Mouse (Mus musculus) embryo, embryonic 9.5 days (tissue): ENCODE measurements around the gene Adtrp.

Experiments
- DNase-seq: peaks from one replicate; pipeline ENCODE4 v3.0.0-alpha.2; 2017; ENCODE audit errors: extremely low spot score

Adtrp gene

DNA sequence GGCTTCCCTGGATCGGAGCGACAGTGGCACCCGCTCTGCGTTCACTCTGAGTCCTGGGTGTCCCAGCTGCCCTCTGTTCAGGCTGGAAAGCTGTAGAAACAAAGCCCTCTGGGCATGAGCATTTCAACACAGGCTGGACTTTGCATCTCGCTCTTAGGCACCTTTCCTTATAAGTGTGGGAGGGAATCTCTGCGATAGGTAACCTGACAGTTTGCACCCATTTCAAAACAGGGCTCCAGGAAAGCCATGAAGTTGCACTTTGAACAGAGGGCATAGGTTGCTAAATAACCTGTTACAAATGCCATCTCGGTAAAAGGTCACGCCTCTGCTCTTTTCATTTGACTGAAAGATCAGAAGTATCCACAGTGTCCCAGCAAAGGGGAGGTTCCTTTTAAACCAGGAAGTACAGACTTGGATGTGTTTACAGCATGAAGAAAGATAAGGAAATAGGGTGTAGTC, 19.2 kb downstream of the Adtrp start:
- no peak for DNase-seq

- DNase-seq = no peak
These were observed 19.9 kb downstream of the Adtrp start for GRCm38 (mm10) chr13:41827581-41827980.

DNA sequence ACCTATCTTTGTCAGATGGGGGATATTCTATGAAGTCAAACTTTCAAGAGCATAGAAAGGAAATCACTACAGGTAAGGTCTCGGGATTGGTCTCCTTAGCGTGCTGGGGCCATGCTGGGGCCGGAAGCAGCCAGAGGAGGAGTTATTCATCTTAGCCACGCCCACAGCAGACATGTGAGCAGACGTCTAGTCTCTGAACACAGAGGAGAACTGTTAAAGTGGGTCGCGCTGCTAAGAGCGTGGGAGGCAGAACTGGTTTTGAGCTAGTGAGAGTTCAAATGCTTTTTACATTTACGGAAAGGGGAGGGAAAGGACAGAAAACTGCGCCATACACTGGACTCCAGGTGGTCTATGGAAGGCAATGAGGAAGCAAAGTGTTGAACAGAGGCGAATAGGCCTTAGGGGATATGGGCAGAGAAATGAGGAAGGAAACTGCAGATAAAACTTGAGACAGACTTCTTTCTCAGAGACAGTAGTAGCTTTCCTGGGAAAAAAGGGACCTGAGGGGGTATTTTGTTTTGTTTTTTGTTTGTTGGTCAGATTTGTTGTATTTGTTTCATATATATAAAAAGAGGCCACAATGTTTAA, 22.0 kb downstream of the Adtrp start:
- DNase-seq = no peak

DNA sequence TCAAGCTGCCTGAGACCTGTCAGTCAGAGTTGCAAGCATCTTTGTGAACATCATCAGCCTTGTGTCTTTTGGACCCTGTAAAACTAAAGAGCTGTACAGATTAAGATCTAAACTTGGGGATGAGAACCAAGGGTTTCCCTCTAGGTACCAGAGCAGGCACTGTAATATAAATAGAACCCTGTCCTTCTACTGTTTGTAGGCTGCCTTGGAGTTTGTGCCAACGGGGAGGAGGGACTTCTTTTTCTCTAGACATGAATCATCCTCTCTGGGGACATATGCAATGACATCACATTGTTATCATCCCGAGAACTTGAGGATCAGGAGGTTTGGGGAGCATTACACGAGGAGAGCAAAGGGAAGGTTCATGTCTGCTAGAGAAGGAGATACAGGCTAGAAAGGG, 24.4 kb downstream of the Adtrp start:
- DNase-seq = no peak

DNA sequence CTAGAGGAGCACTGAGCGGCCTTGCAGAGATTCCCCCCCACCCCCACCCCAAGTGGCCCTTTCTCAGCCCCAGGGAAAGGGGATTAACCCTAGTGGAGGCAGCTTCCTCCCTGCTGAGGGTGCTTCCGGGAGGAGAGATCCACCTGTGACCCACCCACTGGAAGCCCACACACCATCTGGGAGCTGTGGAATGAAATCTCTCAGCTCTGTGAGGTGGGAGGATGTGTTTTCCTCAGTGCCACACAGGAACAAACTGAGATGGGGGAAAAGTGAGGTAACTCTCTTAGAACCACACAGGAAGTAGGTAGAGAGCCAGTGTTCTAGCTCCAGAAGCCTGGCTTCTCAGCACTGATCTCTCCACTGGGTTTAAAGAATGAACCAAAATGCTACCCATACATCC, 24.9 kb downstream of the Adtrp start:
- no peak for DNase-seq

- DNase-seq = no peak
These were observed 25.4 kb downstream of the Adtrp start for GRCm38 (mm10) chr13:41822091-41822490.

DNA sequence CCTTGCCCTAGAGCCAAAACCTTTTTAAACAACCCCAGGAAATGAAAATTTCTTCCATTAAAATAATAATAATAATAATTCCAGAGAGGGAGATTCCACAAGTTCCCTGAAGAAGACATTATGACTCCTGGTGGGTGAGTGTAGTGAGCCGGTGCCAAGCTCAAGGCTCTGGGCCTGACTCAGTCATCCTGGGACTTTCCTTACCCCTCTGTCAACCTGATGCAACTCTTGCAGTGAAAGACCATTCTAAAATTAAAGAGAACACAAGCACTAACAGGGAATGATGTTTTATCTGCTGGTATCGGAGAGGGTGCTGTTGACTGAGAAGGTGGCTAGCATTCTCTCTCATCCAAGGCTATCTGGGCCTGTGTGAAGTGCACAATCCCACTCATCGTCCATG, 26.5 kb downstream of the Adtrp start:
- no peak for DNase-seq

DNA sequence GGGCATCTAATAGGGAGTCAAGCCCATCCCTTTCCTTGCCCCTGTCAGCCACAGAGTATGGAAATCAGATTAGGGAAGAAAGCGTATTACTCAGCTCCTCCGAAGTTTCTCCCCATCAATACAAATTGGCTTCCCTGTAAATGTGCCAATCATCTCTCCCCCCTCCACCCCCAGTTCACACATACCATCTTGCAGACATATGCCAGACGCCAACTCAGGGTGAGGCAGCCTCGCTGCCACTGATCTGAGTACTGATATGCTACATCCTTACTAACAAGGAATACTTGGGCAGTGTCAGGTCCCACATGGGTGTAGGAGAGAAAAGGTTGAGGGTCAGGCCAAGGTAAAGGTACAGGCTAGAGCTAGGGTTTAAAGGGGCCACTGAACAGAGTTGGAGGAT, 27.6 kb downstream of the Adtrp start:
- no peak for DNase-seq

DNA sequence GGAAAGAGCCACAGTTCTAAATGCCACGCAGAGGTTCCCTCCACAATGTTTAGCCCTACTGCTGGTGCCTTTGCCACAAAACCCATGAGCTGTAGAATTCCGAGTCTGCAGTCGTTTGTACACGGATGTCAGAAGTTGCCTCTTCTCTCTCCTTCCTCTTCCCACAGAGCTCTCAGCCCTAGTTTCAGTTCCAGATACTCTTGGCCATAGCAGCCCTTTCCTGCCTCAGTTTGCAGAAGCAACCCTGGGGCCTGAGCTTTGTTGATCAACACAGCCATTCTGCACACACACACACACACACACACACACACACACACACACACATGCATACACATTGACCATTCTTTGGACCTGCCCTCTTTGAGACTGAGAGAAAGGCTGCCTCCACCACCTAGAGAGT, 28.0 kb downstream of the Adtrp start:
- no peak for DNase-seq

- DNase-seq = no peak
These were observed 29.9 kb downstream of the Adtrp start for GRCm38 (mm10) chr13:41817583-41817982.

GRCm38 (mm10) chr13:41816643-41817042, 30.8 kb downstream of the Adtrp start:
- no peak for DNase-seq

GRCm38 (mm10) chr13:41810776-41811175, 36.7 kb downstream of the Adtrp start:
- DNase-seq = no peak

- no peak for DNase-seq
These were observed 39.7 kb downstream of the Adtrp start for GRCm38 (mm10) chr13:41807815-41808214.

DNA sequence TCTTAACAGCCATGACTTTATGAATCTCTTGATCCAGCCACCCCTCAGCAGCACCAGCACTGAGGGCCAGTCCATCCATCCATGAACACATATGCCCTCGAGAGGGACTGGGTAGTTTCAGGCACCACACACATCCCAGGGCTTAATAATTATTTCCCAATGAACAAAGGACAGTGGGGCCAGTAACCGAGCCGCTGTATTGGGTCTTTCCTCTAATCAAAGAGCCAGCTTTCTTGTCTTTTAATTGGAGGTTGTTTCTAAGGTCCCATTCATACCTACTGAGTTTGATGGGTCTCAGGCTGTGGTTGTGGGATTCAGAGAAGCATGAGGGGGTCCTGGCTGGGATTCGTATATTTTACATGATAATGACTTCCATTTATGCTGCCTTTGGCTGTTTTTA, 40.2 kb downstream of the Adtrp start:
- no peak for DNase-seq

DNA sequence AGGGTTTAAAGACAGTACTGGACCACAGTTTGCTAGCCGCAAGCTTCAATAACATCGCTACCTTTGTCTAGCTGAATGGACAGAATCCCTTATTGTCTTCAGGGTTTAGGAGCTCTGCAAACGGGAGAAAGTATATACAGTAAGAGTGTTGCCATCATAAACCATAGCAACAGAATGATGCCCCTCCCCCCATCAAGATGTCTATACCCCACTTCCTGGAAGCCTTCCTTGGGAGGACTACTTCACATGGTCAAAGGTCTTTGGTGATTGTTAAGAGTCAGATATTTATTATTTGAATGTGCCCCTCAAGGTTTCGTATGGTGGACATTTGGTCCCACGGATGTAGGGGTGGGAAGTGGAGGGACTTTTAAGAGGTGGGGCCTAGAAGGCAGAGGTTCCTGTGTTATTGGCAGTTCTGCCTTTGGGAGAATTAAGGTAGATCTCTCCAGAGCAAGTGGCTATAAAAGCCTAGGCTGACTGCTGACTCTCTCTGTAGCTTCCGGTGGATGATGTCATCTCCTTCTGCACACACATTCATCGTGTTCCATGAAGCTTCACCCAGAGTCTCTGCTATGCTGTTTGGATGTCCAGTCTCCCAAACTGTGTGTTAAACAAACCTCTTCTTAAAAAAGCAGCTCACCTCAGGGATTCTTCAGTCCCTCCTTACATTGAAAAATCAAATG, 42.2 kb downstream of the Adtrp start:
- DNase-seq = no peak

DNA sequence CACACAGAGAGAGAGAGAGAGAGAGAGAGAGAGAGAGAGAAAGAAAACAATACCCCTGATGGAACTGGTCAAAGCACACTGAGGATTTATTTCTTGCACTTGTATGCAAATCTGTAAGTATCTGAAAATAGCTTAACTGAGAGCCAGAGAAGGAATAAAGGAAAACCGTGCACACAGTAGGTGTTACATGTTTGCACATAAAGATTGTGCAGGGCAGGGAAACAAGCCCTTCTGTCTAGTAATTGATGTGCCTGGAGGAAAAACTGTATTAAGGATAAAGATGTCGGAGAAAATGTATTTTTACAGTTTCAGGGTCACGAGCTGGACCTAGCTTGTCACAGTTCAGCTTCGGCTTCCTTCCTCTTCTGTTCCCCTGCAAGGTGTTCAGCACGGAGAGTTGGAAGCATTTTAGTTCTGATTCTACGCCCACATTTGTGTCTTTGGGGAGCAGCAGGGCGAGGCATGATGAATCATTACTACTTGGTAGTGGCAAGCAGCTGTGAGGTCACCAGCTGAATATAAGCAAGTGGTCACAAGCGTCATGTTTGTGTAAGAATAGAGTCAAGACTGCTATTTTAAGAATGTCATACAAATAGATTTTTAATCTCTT, 43.7 kb downstream of the Adtrp start:
- DNase-seq = no peak

- peak; percentile 61 for DNase-seq
These were observed 46.3 kb downstream of the Adtrp start for GRCm38 (mm10) chr13:41801177-41801636.

GRCm38 (mm10) chr13:41792849-41793248, 54.6 kb downstream of the Adtrp start:
- DNase-seq = no peak

DNA sequence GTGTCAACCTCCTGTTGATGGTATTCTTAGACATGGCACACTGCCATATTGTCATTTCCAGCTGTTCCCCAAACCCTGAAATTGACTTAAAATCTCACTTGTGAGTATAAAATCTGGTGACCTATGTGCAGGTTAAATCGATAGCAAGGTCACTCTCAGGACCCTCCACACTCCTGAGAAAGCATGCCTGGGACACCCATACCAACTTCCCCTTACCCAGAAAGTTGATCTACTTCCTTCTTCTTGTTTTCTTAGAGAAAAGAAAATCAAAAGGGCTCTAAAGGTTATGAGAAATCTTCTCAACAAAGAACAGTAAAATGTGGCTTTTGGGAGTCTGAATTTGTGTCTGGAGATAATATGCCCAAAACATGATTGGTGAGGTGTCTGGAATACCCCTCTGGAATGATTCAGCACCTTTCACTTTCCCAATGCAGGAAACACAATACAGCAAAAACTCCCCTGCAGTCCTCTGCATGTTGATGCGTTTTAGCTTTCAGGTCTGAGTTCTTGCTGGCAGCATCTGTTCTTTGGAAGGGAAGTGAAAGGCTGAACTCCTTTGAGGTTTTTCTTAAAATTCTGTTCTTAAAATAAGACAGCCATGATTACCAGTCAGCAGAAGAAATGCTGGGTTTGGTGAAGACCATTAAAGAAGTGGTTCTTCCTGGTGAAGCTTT, 59.5 kb downstream of the Adtrp start:
- no peak for DNase-seq

GRCm38 (mm10) chr13:41786640-41787039, 60.8 kb downstream of the Adtrp start:
- no peak for DNase-seq

DNA sequence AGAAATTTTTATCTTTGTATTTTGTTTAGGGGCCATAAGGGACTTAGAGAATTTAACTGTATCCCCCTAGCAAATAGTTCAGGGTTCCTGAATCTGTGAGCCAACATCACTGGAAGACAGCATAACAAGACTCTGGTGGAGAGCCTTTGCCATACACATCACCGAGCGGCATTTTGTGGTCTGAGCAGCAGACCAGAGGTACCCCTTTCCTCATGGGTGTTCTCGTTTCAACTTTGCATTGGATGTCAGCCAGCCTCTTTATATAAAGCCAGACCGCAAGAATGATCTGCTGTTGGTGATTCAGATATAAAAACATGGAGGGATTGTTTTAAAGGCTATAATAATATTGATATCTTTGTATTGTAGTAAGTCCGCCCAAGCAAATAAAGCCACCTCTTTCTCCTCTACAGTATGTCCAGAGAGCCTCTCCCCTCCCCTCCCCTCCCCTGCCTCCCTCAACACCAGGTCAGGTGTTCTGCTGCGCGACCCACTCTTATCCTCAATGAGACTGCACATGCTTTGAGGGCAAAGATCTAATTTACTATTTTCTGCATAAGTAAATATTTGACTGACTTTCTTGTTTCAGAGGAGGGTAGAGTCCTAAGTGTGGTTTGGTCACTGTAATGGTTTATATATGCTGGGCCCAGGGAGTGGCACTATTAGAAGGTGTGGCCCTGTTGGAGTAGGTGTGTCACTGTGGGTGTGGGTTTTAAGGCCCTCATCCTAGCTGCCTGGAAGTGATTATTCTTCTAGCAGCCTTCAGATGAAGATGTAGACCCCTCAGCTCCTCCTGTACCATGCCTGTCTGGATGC, 62.4 kb downstream of the Adtrp start:
- DNase-seq = no peak

GRCm38 (mm10) chr13:41780296-41780695, 67.2 kb downstream of the Adtrp start:
- no peak for DNase-seq
